In genomic region chr17:25256140-25256754, GRCm38 (mm10) we compare ENCODE assay signal across 7 mouse cellular contexts. TPM values are rescaled to one million over a fixed set of nuclear protein-coding genes. Genes with fewer than 3 reads are reported as not detected.
DNase-seq lines count a peak whose midpoint lies in the region; ATAC-seq and TF ChIP-seq lines count a peak whose summit lies in the region.

Gene Baiap3 (minus strand): TSS chr17:25256364.

- peak within 1 kb of the TSS; percentile 61 for H3K4me2 ChIP-seq in embryonic facial prominence, embryonic 11.5 days (ENCODE audit: low read depth, low read length)
- H3K4me2 ChIP-seq in intestine, postnatal 0 days (replicated peaks; ENCODE audit: low read depth) = peak within 1 kb of the TSS; percentile 67
- peak within 1 kb of the TSS; percentile 48 for H3K4me2 ChIP-seq in midbrain, embryonic 11.5 days

- H3K27ac ChIP-seq in embryonic facial prominence, embryonic 11.5 days (replicated peaks; ENCODE audit: low read depth, low read length) = no peak within 1 kb of the TSS
- no peak within 1 kb of the TSS for H3K27ac ChIP-seq in intestine, postnatal 0 days (ENCODE audit: low read depth, low read length)
- H3K27ac ChIP-seq in midbrain, embryonic 11.5 days (ENCODE audit: low read depth, low read length) = no peak within 1 kb of the TSS

- peak within 1 kb of the TSS; percentile 23 for H3K9ac ChIP-seq in embryonic facial prominence, embryonic 11.5 days (replicated peaks; ENCODE audit: low read length)
- H3K9ac ChIP-seq in intestine, postnatal 0 days (ENCODE audit: low read depth, low read length) = no peak within 1 kb of the TSS
- peak within 1 kb of the TSS; percentile 36 for H3K9ac ChIP-seq in midbrain, embryonic 11.5 days (ENCODE audit: low read length)

- H3K4me3 ChIP-seq in embryonic facial prominence, embryonic 11.5 days (ENCODE audit: low read depth, low read length) = peak within 1 kb of the TSS; percentile 36
- H3K4me3 ChIP-seq in intestine, postnatal 0 days (ENCODE audit: low read depth, low read length) = peak within 1 kb of the TSS; percentile 34
- H3K4me3 ChIP-seq in midbrain, embryonic 11.5 days (ENCODE audit: low read depth, low read length) = peak within 1 kb of the TSS; percentile 25

- WGBS in embryonic facial prominence, embryonic 11.5 days = 8% methylated on average over 27 of the region's 35 CpGs
- 3% methylated on average over 28 of the region's 35 CpGs for WGBS in intestine, postnatal 0 days
- WGBS in midbrain, embryonic 11.5 days = 5% methylated on average over 33 of the region's 35 CpGs

- H3K27me3 ChIP-seq in embryonic facial prominence, embryonic 11.5 days (ENCODE audit: control insufficient read depth, insufficient read depth, low read length) = peaks cover 17% of the 10 kb centered on the region
- peaks cover 11% of the 10 kb centered on the region for H3K27me3 ChIP-seq in intestine, postnatal 0 days (replicated peaks; ENCODE audit: control insufficient read depth, insufficient read depth, low read length)
- peaks cover 13% of the 10 kb centered on the region for H3K27me3 ChIP-seq in midbrain, embryonic 11.5 days (ENCODE audit: control insufficient read depth, insufficient read depth, low read length)

- peak; percentile 44 for DNase-seq in right cerebral cortex, postnatal 4 days
- DNase-seq in right cerebral cortex, postnatal 36 days (ENCODE audit: low spot score in 2 of 2) = no peak
- DNase-seq in embryonic facial prominence, embryonic 11.5 days (ENCODE audit: low spot score) = peak; percentile 44
- peak; percentile 94 for DNase-seq in midbrain, embryonic 11.5 days (ENCODE audit: low spot score, missing footprints)
- peak; percentile 46 for DNase-seq in yolk sac, embryonic 10.5 days (ENCODE audit: low spot score)
- no peak for DNase-seq in cerebellum, postnatal 25 days

- H3K36me3 ChIP-seq in embryonic facial prominence, embryonic 11.5 days (replicated peaks; ENCODE audit: control insufficient read depth, insufficient read depth, low read depth, low read length) = no peaks in the 10 kb centered on the region; the same call in 1 of the 2 replicates
- peaks cover 4% of the 10 kb centered on the region; the same call in 1 of the 2 replicates for H3K36me3 ChIP-seq in intestine, postnatal 0 days (ENCODE audit: control insufficient read depth, insufficient read depth)
- H3K36me3 ChIP-seq in midbrain, embryonic 11.5 days (ENCODE audit: control insufficient read depth, insufficient read depth, low read length) = no peaks in the 10 kb centered on the region

- ATAC-seq in embryonic facial prominence, embryonic 11.5 days (replicated peaks; ENCODE audit: insufficient number of reproducible peaks, low FRiP score, low TSS enrichment, low read depth) = peak; percentile 54; the same call in 1 of the 2 replicates
- ATAC-seq in intestine, postnatal 0 days = no peak
- ATAC-seq in midbrain, embryonic 11.5 days (ENCODE audit: low FRiP score) = peak; percentile 62

- H3K4me1 ChIP-seq in embryonic facial prominence, embryonic 11.5 days (ENCODE audit: control insufficient read depth, insufficient read depth, low read length) = peaks cover 6% of the 10 kb centered on the region
- H3K4me1 ChIP-seq in intestine, postnatal 0 days (replicated peaks; ENCODE audit: control insufficient read depth, insufficient read depth, low read length) = 0 out of 2 replicates have a peak, but pooled peaks cover 3% of the 10 kb centered on the region
- peaks cover 38% of the 10 kb centered on the region for H3K4me1 ChIP-seq in midbrain, embryonic 11.5 days (ENCODE audit: control insufficient read depth, insufficient read depth, low read length)

- no peaks in the 10 kb centered on the region for H3K9me3 ChIP-seq in embryonic facial prominence, embryonic 11.5 days (replicated peaks; ENCODE audit: control insufficient read depth, low read length)
- no peaks in the 10 kb centered on the region for H3K9me3 ChIP-seq in intestine, postnatal 0 days (ENCODE audit: control insufficient read depth)
- no peaks in the 10 kb centered on the region for H3K9me3 ChIP-seq in midbrain, embryonic 11.5 days (ENCODE audit: control insufficient read depth, low read length)

- no peak for TF ChIP-seq CTCF in intestine, postnatal 0 days (IDR thresholded peaks at IDR 0.05; ENCODE audit: low read depth)

RNA-seq across cellular contexts. Expression of gene Baiap3, which starts in this region (rescaled TPM):
- 0.45 and 0.66 TPM in 2 replicates for polyA plus RNA-seq in embryonic facial prominence, embryonic 11.5 days (2014; fragmentation: Nextera tagmentation; extraction: Ambion mirVana)
- polyA plus RNA-seq in intestine, postnatal 0 days (2015; fragmentation: Nextera tagmentation; extraction: Ambion mirVana) = 0.86 and 1.1 TPM in 2 replicates
- 1.3 and 1.4 TPM in 2 replicates for polyA plus RNA-seq in midbrain, embryonic 11.5 days (2014; fragmentation: Nextera tagmentation; extraction: Ambion mirVana)

Comparison
In these comparisons a context has a peak if more than half of its experiments do, and no peak if none do; other contexts are left out.
1. DNase-seq: peak in right cerebral cortex, postnatal 4 days (single experiment), midbrain, embryonic 11.5 days (single experiment) and yolk sac, embryonic 10.5 days (single experiment); none in right cerebral cortex, postnatal 36 days (0 of 2) and cerebellum, postnatal 25 days (0 of 2).
2. Peak in DNase-seq, ATAC-seq, H3K4me3 ChIP-seq, H3K9ac ChIP-seq and H3K4me2 ChIP-seq in embryonic facial prominence, embryonic 11.5 days; RNA of the gene not detected or under 1 TPM.
3. Peak in every context shown above with its lines, with median percentiles within 50 percentile points of each other: H3K4me2 ChIP-seq and H3K4me3 ChIP-seq.